Mouse (Mus musculus): ENCODE measurements around the gene Zfp646. TPM values are rescaled to one million over a fixed set of nuclear protein-coding genes. Genes with fewer than 3 reads are reported as not detected.
"Not testable (repeated sequence)": the region's sequence is repeated elsewhere in the genome, so short reads cannot be mapped to it uniquely, and the experiment has no call there.

Zfp646 gene
- polyA plus RNA-seq, 1 experiment from 2014 or later, result 20.2 TPM

DNA sequence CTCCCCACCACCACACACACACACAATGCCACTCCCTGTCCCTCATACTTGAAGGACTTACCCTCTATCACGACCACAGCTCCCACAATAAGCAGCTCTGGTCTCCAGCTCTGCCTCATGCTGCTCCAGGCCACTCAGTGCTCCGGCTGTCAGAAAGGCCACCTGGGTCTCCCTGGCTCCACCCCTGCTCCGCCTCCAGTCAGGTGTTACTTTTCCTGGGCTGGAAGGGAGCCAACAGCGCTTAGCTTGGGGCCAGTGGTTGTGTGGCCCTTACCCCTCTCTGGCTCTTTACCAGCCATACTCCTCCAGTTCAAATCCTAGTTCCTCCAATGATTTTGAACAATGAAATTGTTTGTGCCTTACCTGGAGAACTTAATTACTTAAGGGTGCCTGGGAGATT, 14.8 kb downstream of the Zfp646 start, which contains the start of gene Prss53:
Gene Prss53 (minus strand): TSS at position 173 of the 400 bp plus-strand sequence.
- Histone ChIP-seq H3K4me2 (replicated peaks; ENCODE audit: low read depth, low read length) (no peak within 1 kb of the TSS), H3K9me3 (ENCODE audit: control insufficient read depth, low read length) (no peaks in the 10 kb centered on the region), H3K36me3 (ENCODE audit: control insufficient read depth, insufficient read depth, low read length) (peaks cover 55% of the 10 kb centered on the region), H3K27ac (ENCODE audit: low read depth, low read length) (no peak within 1 kb of the TSS), H3K27me3 (ENCODE audit: control insufficient read depth, insufficient read depth, low read length) (no peaks in the 10 kb centered on the region), H3K4me1 (ENCODE audit: control insufficient read depth, insufficient read depth, low read length) (peaks cover 7% of the 10 kb centered on the region; the same call in 1 of the 2 replicates), H3K9ac (ENCODE audit: low read depth, low read length) (no peak within 1 kb of the TSS; the same call in 1 of the 2 replicates), H3K4me3 (ENCODE audit: low read length) (no peak within 1 kb of the TSS)
- 40% methylated on average over 4 of the region's 4 CpGs for WGBS
- no peak for ATAC-seq (ENCODE audit: low FRiP score, low TSS enrichment)

DNA sequence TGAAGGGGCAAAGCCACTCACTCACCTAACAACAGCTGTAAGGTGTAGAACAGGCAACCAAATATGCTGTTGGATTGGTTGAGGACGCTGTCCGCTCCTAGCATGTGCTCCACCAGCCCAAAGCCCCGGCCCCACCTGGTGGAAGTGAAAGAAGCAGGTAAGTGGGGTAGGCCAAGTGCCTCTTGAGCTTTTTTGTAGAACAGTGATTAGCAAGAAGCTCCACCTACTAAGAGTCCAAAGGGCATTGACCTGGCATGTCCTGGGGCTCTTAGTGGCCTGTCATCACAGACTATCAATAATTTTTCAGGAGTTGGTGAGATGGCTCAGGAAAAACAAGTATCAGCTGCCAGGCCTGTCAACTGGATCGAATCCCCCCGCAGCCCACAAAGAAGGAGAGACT, 18.5 kb downstream of the Zfp646 start:
- Histone ChIP-seq H3K36me3 (ENCODE audit: control insufficient read depth, insufficient read depth, low read length) (peaks cover 21% of the 10 kb centered on the region), H3K27ac (ENCODE audit: low read depth, low read length) (no peak overlapping the region), H3K27me3 (ENCODE audit: control insufficient read depth, insufficient read depth, low read length) (no peaks in the 10 kb centered on the region), H3K4me1 (ENCODE audit: control insufficient read depth, insufficient read depth, low read length) (peaks cover 7% of the 10 kb centered on the region; the same call in 1 of the 2 replicates), H3K9ac (ENCODE audit: low read depth, low read length) (peak overlapping the region; percentile 72; the same call in 1 of the 2 replicates), H3K9me3 (ENCODE audit: control insufficient read depth, low read length) (no peaks in the 10 kb centered on the region), H3K4me3 (ENCODE audit: low read length) (peak overlapping the region; percentile 70), H3K4me2 (replicated peaks; ENCODE audit: low read depth, low read length) (peak overlapping the region; percentile 88)
- WGBS, result 56% methylated on average over 5 of the region's 5 CpGs
- ATAC-seq (ENCODE audit: low FRiP score, low TSS enrichment), result no peak

DNA sequence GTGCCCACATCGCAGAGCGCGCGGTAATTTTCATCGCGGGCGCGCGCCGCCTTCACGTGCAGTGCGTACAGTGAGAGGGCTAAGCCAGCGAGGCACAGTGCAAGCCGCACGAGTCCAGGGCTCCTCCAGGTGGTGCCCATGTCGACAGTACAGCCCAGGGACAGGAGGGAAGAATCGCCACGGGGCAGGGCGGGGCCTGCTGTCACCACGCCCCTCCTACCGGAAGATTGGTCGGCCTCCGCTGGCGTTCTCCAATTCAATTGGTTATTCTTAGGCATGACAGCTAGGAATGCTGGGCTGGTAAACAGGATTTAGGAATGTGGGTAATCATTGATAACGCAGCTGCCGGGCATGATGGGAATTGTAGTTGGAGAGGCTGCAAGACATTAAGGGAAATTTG, 19.4 kb downstream of the Zfp646 start, which contains the start of the genes Gm21974 and Vkorc1:
Gene Gm21974 (minus strand): TSS at position 13 of the 400 bp plus-strand sequence.
Gene Vkorc1 (minus strand): TSS at position 176 of the 400 bp plus-strand sequence.
- ATAC-seq (ENCODE audit: low FRiP score, low TSS enrichment), result peak; percentile 97
- Histone ChIP-seq H3K4me3 (ENCODE audit: low read length) (peak within 1 kb of the TSS; percentile 70), H3K9me3 (ENCODE audit: control insufficient read depth, low read length) (no peaks in the 10 kb centered on the region), H3K4me1 (ENCODE audit: control insufficient read depth, insufficient read depth, low read length) (peaks cover 7% of the 10 kb centered on the region; the same call in 1 of the 2 replicates), H3K9ac (ENCODE audit: low read depth, low read length) (peak within 1 kb of the TSS; percentile 72), H3K36me3 (ENCODE audit: control insufficient read depth, insufficient read depth, low read length) (peaks cover 16% of the 10 kb centered on the region; the same call in 1 of the 2 replicates), H3K4me2 (replicated peaks; ENCODE audit: low read depth, low read length) (peak within 1 kb of the TSS; percentile 88), H3K27me3 (ENCODE audit: control insufficient read depth, insufficient read depth, low read length) (no peaks in the 10 kb centered on the region), H3K27ac (ENCODE audit: low read depth, low read length) (peak within 1 kb of the TSS; percentile 71)
- WGBS, result under 1% methylated on average over 26 of the region's 26 CpGs

DNA sequence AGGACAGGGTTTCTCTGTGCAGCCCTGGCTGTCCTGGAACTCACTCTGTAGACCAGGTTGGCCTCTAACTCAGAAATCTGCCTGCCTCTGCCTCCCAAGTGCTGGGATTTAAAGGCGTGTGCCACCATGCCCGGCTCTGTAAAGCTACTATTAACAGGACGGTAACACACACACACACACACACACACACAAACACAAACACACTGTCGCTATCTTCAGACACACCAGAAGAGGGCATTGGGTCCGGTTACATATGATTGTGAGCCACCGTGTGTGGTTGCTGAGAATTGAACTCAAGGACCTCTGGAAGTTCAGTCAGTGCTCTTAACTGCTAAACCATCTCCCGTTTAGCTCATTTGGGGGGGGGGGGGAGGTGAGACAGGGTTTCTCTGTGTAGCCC, 19.9 kb downstream of the Zfp646 start:
- not testable (repeated sequence) for H3K27ac ChIP-seq (ENCODE audit: low read depth, low read length); H3K9me3 ChIP-seq (ENCODE audit: control insufficient read depth, low read length); H3K4me1 ChIP-seq (ENCODE audit: control insufficient read depth, insufficient read depth, low read length); H3K9ac ChIP-seq (ENCODE audit: low read depth, low read length); H3K27me3 ChIP-seq (ENCODE audit: control insufficient read depth, insufficient read depth, low read length)
- peak; percentile 4 for ATAC-seq (ENCODE audit: low FRiP score, low TSS enrichment)
- Histone ChIP-seq H3K4me3 (ENCODE audit: low read length) (peak overlapping the region; percentile 70; the same call in 1 of the 2 replicates), H3K36me3 (ENCODE audit: control insufficient read depth, insufficient read depth, low read length) (peaks cover 16% of the 10 kb centered on the region; the same call in 1 of the 2 replicates), H3K4me2 (replicated peaks; ENCODE audit: low read depth, low read length) (peak overlapping the region; percentile 88; the same call in 1 of the 2 replicates)
- 62% methylated on average over 7 of the region's 7 CpGs for WGBS

DNA sequence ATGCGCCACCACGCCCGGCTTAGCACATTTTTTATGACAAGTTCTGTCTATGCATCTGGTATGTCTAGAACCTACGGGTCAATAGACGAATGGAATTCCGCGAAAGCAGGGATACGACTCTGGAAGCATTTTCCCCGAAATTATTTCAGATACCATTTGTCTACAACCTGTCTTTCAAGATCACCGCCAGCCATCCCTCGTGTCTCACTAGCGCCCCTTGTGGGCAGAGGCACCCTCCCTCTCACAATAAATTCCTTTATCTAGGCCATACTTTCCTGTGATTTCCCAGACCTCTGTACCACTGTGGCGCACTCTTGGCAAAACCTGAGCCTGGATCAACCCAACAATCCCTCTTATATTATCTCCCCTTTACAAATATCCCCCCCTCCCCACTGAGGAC, 20.4 kb downstream of the Zfp646 start:
- Histone ChIP-seq H3K27ac (ENCODE audit: low read depth, low read length) (no peak overlapping the region), H3K9ac (ENCODE audit: low read depth, low read length) (no peak overlapping the region), H3K27me3 (ENCODE audit: control insufficient read depth, insufficient read depth, low read length) (no peaks in the 10 kb centered on the region), H3K36me3 (ENCODE audit: control insufficient read depth, insufficient read depth, low read length) (peaks cover 16% of the 10 kb centered on the region; the same call in 1 of the 2 replicates), H3K4me2 (replicated peaks; ENCODE audit: low read depth, low read length) (no peak overlapping the region), H3K9me3 (ENCODE audit: control insufficient read depth, low read length) (no peaks in the 10 kb centered on the region), H3K4me1 (ENCODE audit: control insufficient read depth, insufficient read depth, low read length) (peaks cover 7% of the 10 kb centered on the region; the same call in 1 of the 2 replicates), H3K4me3 (ENCODE audit: low read length) (no peak overlapping the region)
- no peak for ATAC-seq (ENCODE audit: low FRiP score, low TSS enrichment)
- WGBS, result 63% methylated on average over 13 of the region's 13 CpGs

DNA sequence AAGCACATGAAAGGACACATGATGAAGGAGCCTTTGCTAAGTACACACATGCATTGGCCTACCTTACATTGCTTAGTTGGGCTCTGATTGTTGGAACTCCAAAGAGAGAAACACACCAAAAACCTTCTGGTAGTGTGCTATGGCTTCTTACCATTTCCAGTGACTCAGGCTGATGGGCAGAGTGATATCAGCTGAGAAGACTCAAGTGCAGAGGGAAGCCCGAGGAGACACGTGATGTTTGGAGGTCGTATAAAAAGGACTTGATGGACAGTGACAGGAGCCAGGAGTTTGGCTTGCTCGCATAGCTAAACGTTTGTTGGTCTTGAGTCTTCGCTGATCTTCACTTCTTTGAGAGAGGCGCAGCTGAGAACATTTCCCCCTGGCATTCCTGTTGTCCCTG, 21.5 kb downstream of the Zfp646 start:
- Histone ChIP-seq H3K27ac (ENCODE audit: low read depth, low read length) (no peak overlapping the region), H3K4me1 (ENCODE audit: control insufficient read depth, insufficient read depth, low read length) (peaks cover 7% of the 10 kb centered on the region; the same call in 1 of the 2 replicates), H3K27me3 (ENCODE audit: control insufficient read depth, insufficient read depth, low read length) (no peaks in the 10 kb centered on the region), H3K4me3 (ENCODE audit: low read length) (no peak overlapping the region), H3K9ac (ENCODE audit: low read depth, low read length) (no peak overlapping the region), H3K36me3 (ENCODE audit: control insufficient read depth, insufficient read depth, low read length) (peaks cover 11% of the 10 kb centered on the region; the same call in 1 of the 2 replicates), H3K4me2 (replicated peaks; ENCODE audit: low read depth, low read length) (no peak overlapping the region), H3K9me3 (ENCODE audit: control insufficient read depth, low read length) (no peaks in the 10 kb centered on the region)
- no peak for ATAC-seq (ENCODE audit: low FRiP score, low TSS enrichment)
- 90% methylated on average over 7 of the region's 7 CpGs for WGBS

DNA sequence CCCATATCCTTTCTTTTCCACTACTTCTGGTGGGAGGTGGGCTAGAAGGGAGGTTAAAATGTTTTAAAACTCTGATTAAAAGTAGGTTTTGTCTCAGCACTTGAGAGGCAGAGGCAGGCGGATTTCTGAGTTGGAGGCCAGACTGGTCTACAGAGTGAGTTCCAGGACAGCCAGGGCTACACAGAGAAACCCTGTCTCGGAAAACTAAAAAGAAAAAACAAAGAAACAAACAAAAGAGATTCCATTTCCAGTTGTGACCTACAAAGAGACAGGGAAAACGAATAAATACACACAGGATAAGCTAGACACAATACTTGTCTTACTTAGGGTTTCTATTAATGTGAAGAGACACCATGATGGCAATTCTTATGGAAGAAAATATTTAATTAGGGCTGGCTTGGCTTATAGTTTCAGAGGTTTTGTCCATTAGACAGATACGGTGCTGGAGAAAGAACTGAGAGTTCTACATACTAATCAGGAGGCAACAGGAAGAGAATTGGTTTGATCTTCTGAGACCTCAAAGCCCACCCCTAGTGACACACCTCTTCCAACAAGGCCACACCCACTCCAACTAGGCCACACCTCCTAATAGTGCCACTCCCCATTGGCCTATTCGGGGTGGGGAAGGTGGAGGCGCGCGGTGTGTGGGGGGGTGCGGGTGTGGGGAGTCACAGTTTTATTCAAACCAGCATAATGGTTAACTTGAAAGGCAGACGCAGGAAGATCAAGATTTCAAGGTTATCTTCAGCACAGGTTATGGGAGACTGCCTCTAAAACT, 22.3 kb downstream of the Zfp646 start:
- no peak overlapping the region for H3K9ac ChIP-seq (ENCODE audit: low read depth, low read length)
- no peaks in the 10 kb centered on the region for H3K9me3 ChIP-seq (ENCODE audit: control insufficient read depth, low read length)
- peaks cover 7% of the 10 kb centered on the region; the same call in 1 of the 2 replicates for H3K4me1 ChIP-seq (ENCODE audit: control insufficient read depth, insufficient read depth, low read length)
- no peak overlapping the region for H3K4me2 ChIP-seq (replicated peaks; ENCODE audit: low read depth, low read length)
- H3K27me3 ChIP-seq (ENCODE audit: control insufficient read depth, insufficient read depth, low read length), result no peaks in the 10 kb centered on the region
- H3K4me3 ChIP-seq (ENCODE audit: low read length), result no peak overlapping the region
- no peak for ATAC-seq (ENCODE audit: low FRiP score, low TSS enrichment)
- no peak overlapping the region for H3K27ac ChIP-seq (ENCODE audit: low read depth, low read length)
- 0 out of 2 replicates have a peak, but pooled peaks cover 5% of the 10 kb centered on the region for H3K36me3 ChIP-seq (ENCODE audit: control insufficient read depth, insufficient read depth, low read length)
- 44% methylated on average over 10 of the region's 10 CpGs for WGBS

DNA sequence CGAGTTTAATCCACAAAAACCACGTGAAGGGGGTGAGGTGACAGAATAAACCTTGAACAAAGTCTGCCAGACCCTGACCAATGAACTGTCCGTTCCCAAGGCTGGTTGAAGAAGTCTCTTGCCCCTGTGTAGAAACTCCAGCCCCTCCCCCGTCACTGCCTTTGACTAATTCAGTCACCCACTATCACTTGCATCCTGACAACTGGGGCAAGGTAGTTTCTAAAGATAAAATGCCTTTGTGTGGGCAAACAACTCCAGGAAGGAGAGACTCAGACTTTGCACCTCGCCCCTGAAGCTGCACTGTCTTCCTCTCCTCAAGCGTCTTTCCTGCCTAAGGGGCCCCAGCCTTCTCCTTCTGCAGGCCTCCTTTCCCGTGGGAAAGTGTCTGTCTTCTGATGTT, 24.0 kb downstream of the Zfp646 start:
- Histone ChIP-seq H3K27me3 (ENCODE audit: control insufficient read depth, insufficient read depth, low read length) (no peaks in the 10 kb centered on the region), H3K4me2 (replicated peaks; ENCODE audit: low read depth, low read length) (no peak overlapping the region), H3K36me3 (ENCODE audit: control insufficient read depth, insufficient read depth, low read length) (peaks cover 2% of the 10 kb centered on the region; the same call in 1 of the 2 replicates), H3K9me3 (ENCODE audit: control insufficient read depth, low read length) (no peaks in the 10 kb centered on the region), H3K27ac (ENCODE audit: low read depth, low read length) (no peak overlapping the region), H3K4me1 (ENCODE audit: control insufficient read depth, insufficient read depth, low read length) (peaks cover 5% of the 10 kb centered on the region), H3K9ac (ENCODE audit: low read depth, low read length) (no peak overlapping the region), H3K4me3 (ENCODE audit: low read length) (no peak overlapping the region)
- no peak for ATAC-seq (ENCODE audit: low FRiP score, low TSS enrichment)
- 37% methylated on average over 7 of the region's 7 CpGs for WGBS

DNA sequence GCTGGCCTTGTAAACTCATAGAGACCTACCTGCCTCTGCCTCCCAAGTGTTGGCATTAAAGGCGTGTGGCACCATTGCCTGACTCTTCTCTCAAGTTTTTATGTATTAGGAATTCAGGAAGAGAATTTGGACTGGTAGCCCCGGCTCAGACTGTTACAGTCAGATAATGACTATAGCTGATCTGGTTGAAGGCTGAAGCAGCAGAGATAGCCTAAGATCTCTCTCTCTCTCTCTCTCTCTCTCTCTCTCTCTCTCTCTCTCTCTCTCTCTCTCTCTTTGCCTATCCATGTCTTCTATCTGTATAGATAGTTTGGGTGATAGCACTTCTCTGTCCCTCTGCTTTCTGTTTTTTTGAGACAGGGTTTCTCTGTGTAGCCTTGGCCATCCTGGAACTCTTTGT, 25.8 kb downstream of the Zfp646 start:
- no peak overlapping the region for H3K27ac ChIP-seq (ENCODE audit: low read depth, low read length)
- H3K27me3 ChIP-seq (ENCODE audit: control insufficient read depth, insufficient read depth, low read length), result no peaks in the 10 kb centered on the region
- no peaks in the 10 kb centered on the region for H3K9me3 ChIP-seq (ENCODE audit: control insufficient read depth, low read length)
- no peak for ATAC-seq (ENCODE audit: low FRiP score, low TSS enrichment)
- H3K9ac ChIP-seq (ENCODE audit: low read depth, low read length), result no peak overlapping the region
- 86% methylated on average over 2 of the region's 2 CpGs for WGBS
- H3K4me1 ChIP-seq (ENCODE audit: control insufficient read depth, insufficient read depth, low read length), result peaks cover 7% of the 10 kb centered on the region
- H3K4me2 ChIP-seq (replicated peaks; ENCODE audit: low read depth, low read length), result no peak overlapping the region
- no peak overlapping the region for H3K4me3 ChIP-seq (ENCODE audit: low read length)
- H3K36me3 ChIP-seq (ENCODE audit: control insufficient read depth, insufficient read depth, low read length), result peaks cover 19% of the 10 kb centered on the region
